Mouse (Mus musculus): Measurements from ENCODE around the gene Mrpl38. TPM values are rescaled to one million over a fixed set of nuclear protein-coding genes. Genes with fewer than 3 reads are reported as not detected.
"Not testable (repeated sequence)": the region's sequence is repeated elsewhere in the genome, so short reads cannot be mapped to it uniquely, and the experiment has no call there.

The Mrpl38 gene
- polyA plus RNA-seq, 2 experiments: 17.5 to 39.5 TPM

GRCm38 (mm10) chr11:116093771-116094565 lies 44.7 kb downstream of the Mrpl38 start:
- Histone ChIP-seq H3K27ac (peak overlapping the region; percentile 22; the same call in 1 of the 2 replicates), H3K9ac (replicated peaks) (peak overlapping the region; percentile 50), H3K4me1 (replicated peaks; ENCODE audit: control insufficient read depth in 2 of 2, insufficient read depth in 2 of 2, low read length in 1 of 2) (peaks cover 6 to 17% of the 10 kb centered on the region in 2 experiments), H3K4me3 (ENCODE audit: insufficient read depth in 1 of 2, low read depth in 2 of 2, low read length in 2 of 2) (0 out of 4 replicates have a peak overlapping the region, but pooled peaks of 1 of the 2 experiments have one; percentile 14), H3K27me3 (ENCODE audit: control insufficient read depth, insufficient read depth, low read length) (no peaks in the 10 kb centered on the region), H3K9me3 (ENCODE audit: control insufficient read depth, low read length) (peaks cover 4% of the 10 kb centered on the region), H3K36me3 (replicated peaks; ENCODE audit: control insufficient read depth, insufficient read depth, low read depth) (no peaks in the 10 kb centered on the region), H3K4me2 (ENCODE audit: low read depth) (peak overlapping the region; percentile 48)
- DNase-seq (ENCODE audit: low read depth in 3 of 3, low spot score in 3 of 3): no peak
- TF ChIP-seq CTCF (IDR thresholded peaks at IDR 0.05; ENCODE audit: low read depth) (no peak), EP300 (IDR thresholded peaks at IDR 0.05; ENCODE audit: low read depth) (no peak)
- ATAC-seq (ENCODE audit: insufficient read depth): peak; percentile 29; the same call in 1 of the 2 replicates
- WGBS (ENCODE audit: insufficient replicate concordance): 9% methylated on average over 16 of the region's 16 CpGs

GRCm38 (mm10) chr11:116092959-116093358 lies 45.7 kb downstream of the Mrpl38 start:
- H3K4me2 ChIP-seq (ENCODE audit: low read depth); H3K9me3 ChIP-seq (ENCODE audit: control insufficient read depth, low read length); H3K36me3 ChIP-seq (replicated peaks; ENCODE audit: control insufficient read depth, insufficient read depth, low read depth); H3K9ac ChIP-seq (replicated peaks); H3K27me3 ChIP-seq (ENCODE audit: control insufficient read depth, insufficient read depth, low read length); H3K27ac ChIP-seq; H3K4me3 ChIP-seq (ENCODE audit: insufficient read depth in 1 of 2, low read depth in 2 of 2, low read length in 2 of 2); ATAC-seq (ENCODE audit: insufficient read depth); DNase-seq (ENCODE audit: low read depth in 3 of 3, low spot score in 3 of 3): not testable (repeated sequence)
- 70% methylated on average over 6 of the region's 6 CpGs for WGBS (ENCODE audit: insufficient replicate concordance)
- peaks cover 12 to 23% of the 10 kb centered on the region in 2 experiments for H3K4me1 ChIP-seq (replicated peaks; ENCODE audit: control insufficient read depth in 2 of 2, insufficient read depth in 2 of 2, low read length in 1 of 2)

GRCm38 (mm10) chr11:116091591-116091990 lies 47.1 kb downstream of the Mrpl38 start:
- no peak overlapping the region for H3K4me2 ChIP-seq (ENCODE audit: low read depth)
- H3K27me3 ChIP-seq (ENCODE audit: control insufficient read depth, insufficient read depth, low read length): no peaks in the 10 kb centered on the region
- no peak for DNase-seq (ENCODE audit: low read depth in 3 of 3, low spot score in 3 of 3)
- H3K36me3 ChIP-seq (replicated peaks; ENCODE audit: control insufficient read depth, insufficient read depth, low read depth): no peaks in the 10 kb centered on the region
- no peak overlapping the region for H3K4me3 ChIP-seq (ENCODE audit: insufficient read depth in 1 of 2, low read depth in 2 of 2, low read length in 2 of 2)
- H3K27ac ChIP-seq: no peak overlapping the region
- H3K9ac ChIP-seq (replicated peaks): no peak overlapping the region
- WGBS (ENCODE audit: insufficient replicate concordance): 78% methylated on average over 6 of the region's 6 CpGs
- H3K4me1 ChIP-seq (replicated peaks; ENCODE audit: control insufficient read depth in 2 of 2, insufficient read depth in 2 of 2, low read length in 1 of 2): peaks cover 15 to 27% of the 10 kb centered on the region in 2 experiments
- H3K9me3 ChIP-seq (ENCODE audit: control insufficient read depth, low read length): peaks cover under 1% of the 10 kb centered on the region
- ATAC-seq (ENCODE audit: insufficient read depth): no peak
- no peak for TF ChIP-seq EP300 (IDR thresholded peaks at IDR 0.05; ENCODE audit: low read depth)

GRCm38 (mm10) chr11:116089545-116089944 lies 49.1 kb downstream of the Mrpl38 start:
- Histone ChIP-seq H3K4me1 (replicated peaks; ENCODE audit: control insufficient read depth in 2 of 2, insufficient read depth in 2 of 2, low read length in 1 of 2) (peaks cover 32 to 42% of the 10 kb centered on the region in 2 experiments), H3K27me3 (ENCODE audit: control insufficient read depth, insufficient read depth, low read length) (no peaks in the 10 kb centered on the region), H3K9ac (replicated peaks) (no peak overlapping the region), H3K36me3 (replicated peaks; ENCODE audit: control insufficient read depth, insufficient read depth, low read depth) (peaks cover 4% of the 10 kb centered on the region; the same call in 1 of the 2 replicates), H3K27ac (no peak overlapping the region), H3K4me3 (ENCODE audit: insufficient read depth in 1 of 2, low read depth in 2 of 2, low read length in 2 of 2) (no peak overlapping the region), H3K9me3 (ENCODE audit: control insufficient read depth, low read length) (no peaks in the 10 kb centered on the region), H3K4me2 (ENCODE audit: low read depth) (no peak overlapping the region)
- TF ChIP-seq EP300 (IDR thresholded peaks at IDR 0.05; ENCODE audit: low read depth): no peak
- TF ChIP-seq CTCF (IDR thresholded peaks at IDR 0.05; ENCODE audit: low read depth): no peak
- ATAC-seq (ENCODE audit: insufficient read depth) (no peak), DNase-seq (ENCODE audit: low read depth in 3 of 3, low spot score in 3 of 3) (no peak)
- 78% methylated on average over 6 of the region's 6 CpGs for WGBS (ENCODE audit: insufficient replicate concordance)

GRCm38 (mm10) chr11:116088741-116089394 lies 49.8 kb downstream of the Mrpl38 start:
- Histone ChIP-seq H3K27me3 (ENCODE audit: control insufficient read depth, insufficient read depth, low read length) (no peaks in the 10 kb centered on the region), H3K27ac (peak overlapping the region; percentile 14; the same call in 1 of the 2 replicates), H3K36me3 (replicated peaks; ENCODE audit: control insufficient read depth, insufficient read depth, low read depth) (peaks cover 5% of the 10 kb centered on the region), H3K4me1 (replicated peaks; ENCODE audit: control insufficient read depth in 2 of 2, insufficient read depth in 2 of 2, low read length in 1 of 2) (peaks cover 39 to 45% of the 10 kb centered on the region in 2 experiments), H3K4me3 (ENCODE audit: insufficient read depth in 1 of 2, low read depth in 2 of 2, low read length in 2 of 2) (no peak overlapping the region), H3K9ac (replicated peaks) (no peak overlapping the region; the same call in 1 of the 2 replicates), H3K4me2 (ENCODE audit: low read depth) (peak overlapping the region; percentile 29; the same call in 1 of the 2 replicates), H3K9me3 (ENCODE audit: control insufficient read depth, low read length) (no peaks in the 10 kb centered on the region)
- ATAC-seq (ENCODE audit: insufficient read depth) (no peak), DNase-seq (ENCODE audit: low read depth in 3 of 3, low spot score in 3 of 3) (no peak)
- TF ChIP-seq EP300 (IDR thresholded peaks at IDR 0.05; ENCODE audit: low read depth): no peak
- TF ChIP-seq CTCF (IDR thresholded peaks at IDR 0.05; ENCODE audit: low read depth): no peak
- WGBS (ENCODE audit: insufficient replicate concordance): 22% methylated on average over 11 of the region's 11 CpGs
